Mouse (Mus musculus) lung, postnatal 14 days (tissue): ENCODE measurements around the gene Ulk4.

Experiments
- DNase-seq: peaks from one replicate; pipeline ENCODE4 v3.0.0; 2021

Ulk4 gene

GRCm38 (mm10) chr9:121176350-121176749 is 100.6 kb downstream of the Ulk4 start:
- DNase-seq = no peak

- no peak for DNase-seq
Measured at GRCm38 (mm10) chr9:121175201-121175600, 101.8 kb downstream of the Ulk4 start.

- no peak for DNase-seq
Measured at GRCm38 (mm10) chr9:121172123-121172522, 104.9 kb downstream of the Ulk4 start.

GRCm38 (mm10) chr9:121171609-121172008 is 105.4 kb downstream of the Ulk4 start:
- no peak for DNase-seq

GRCm38 (mm10) chr9:121164607-121165006 is 112.4 kb downstream of the Ulk4 start:
- DNase-seq = no peak

- peak; percentile 25 for DNase-seq
Measured at GRCm38 (mm10) chr9:121162789-121163188, 114.2 kb downstream of the Ulk4 start.

- no peak for DNase-seq
Measured at GRCm38 (mm10) chr9:121161818-121162565, 115.0 kb downstream of the Ulk4 start.

GRCm38 (mm10) chr9:121156253-121156831 is 120.7 kb downstream of the Ulk4 start:
- peak; percentile 14 for DNase-seq

- DNase-seq = no peak
Measured at GRCm38 (mm10) chr9:121153276-121153675, 123.7 kb downstream of the Ulk4 start.

- DNase-seq = no peak
Measured at GRCm38 (mm10) chr9:121148602-121149001, 128.4 kb downstream of the Ulk4 start.

GRCm38 (mm10) chr9:121143208-121143607 is 133.8 kb downstream of the Ulk4 start:
- no peak for DNase-seq

- DNase-seq = no peak
Measured at GRCm38 (mm10) chr9:121132549-121132948, 144.4 kb downstream of the Ulk4 start.

GRCm38 (mm10) chr9:121129533-121129932 is 147.5 kb downstream of the Ulk4 start:
- DNase-seq = no peak

- no peak for DNase-seq
Measured at GRCm38 (mm10) chr9:121128934-121129333, 148.1 kb downstream of the Ulk4 start.

GRCm38 (mm10) chr9:121127025-121127424 is 150.0 kb downstream of the Ulk4 start:
- DNase-seq = no peak

- DNase-seq = no peak
Measured at GRCm38 (mm10) chr9:121124705-121125104, 152.3 kb downstream of the Ulk4 start.

GRCm38 (mm10) chr9:121122039-121122438 is 155.0 kb downstream of the Ulk4 start:
- DNase-seq = no peak

GRCm38 (mm10) chr9:121117936-121118335 is 159.1 kb downstream of the Ulk4 start:
- no peak for DNase-seq

- DNase-seq = no peak
Measured at GRCm38 (mm10) chr9:121112131-121112530, 164.9 kb downstream of the Ulk4 start.

- peak; percentile 78 for DNase-seq
Measured at GRCm38 (mm10) chr9:121108110-121108509, 168.9 kb downstream of the Ulk4 start.

GRCm38 (mm10) chr9:121107643-121108042 is 169.4 kb downstream of the Ulk4 start:
- peak; percentile 19 for DNase-seq

- DNase-seq = no peak
Measured at GRCm38 (mm10) chr9:121107101-121107500, 169.9 kb downstream of the Ulk4 start.

GRCm38 (mm10) chr9:121101516-121101915 is 175.5 kb downstream of the Ulk4 start:
- DNase-seq = no peak

GRCm38 (mm10) chr9:121099453-121099852 is 177.5 kb downstream of the Ulk4 start:
- DNase-seq = no peak

- no peak for DNase-seq
Measured at GRCm38 (mm10) chr9:121093760-121094159, 183.2 kb downstream of the Ulk4 start.
